Mouse (Mus musculus): ENCODE measurements around the gene Spin4. TPM values are rescaled to one million over a fixed set of nuclear protein-coding genes. Genes with fewer than 3 reads are reported as not detected.

Gene Spin4
- polyA plus RNA-seq, 1 experiment from 2014 or later = 10.1 TPM

Other genes with a start within 250 kb of the Spin4 start
- 11.6 and 13.7 TPM in 2 replicates for gene Arhgef9, start 170.2 kb upstream of the Spin4 start, polyA plus RNA-seq (2014; fragmentation: Nextera tagmentation; extraction: Ambion mirVana)